Mouse (Mus musculus) duodenum, adult 2 months (tissue): Measurements from ENCODE around the gene Gm6465. TPM values are rescaled to one million over a fixed set of nuclear protein-coding genes. Genes with fewer than 3 reads are reported as not detected.

Source experiments
- polyA plus RNA-seq: library from polyadenylated mRNA; depleted of rRNA; stranded (reverse); fragments of >200 nt; gene quantifications from 2 replicates; pipeline ENCODE4 v1.2.3, GENCODE M21; 2012; ENCODE audit warnings: low replicate concordance; rRNA removed

The Gm6465 gene
- polyA plus RNA-seq, result not detected in 2 replicates

GRCm38 (mm10) chr5:11845239-11845638 lies at the start of gene Gm6465:
Gm6465 (plus strand) TSS chr5:11845539.

Other genes with a start within 250 kb of the Gm6465 start
- gene Gm8922, start 163.6 kb upstream of the Gm6465 start, polyA plus RNA-seq, result 0.12 and 0.21 TPM in 2 replicates
- gene Gm8926, start 75.0 kb upstream of the Gm6465 start, polyA plus RNA-seq, result not detected in 2 replicates
- not detected in 2 replicates for gene 4933402N22Rik, start 72.5 kb downstream of the Gm6465 start, polyA plus RNA-seq